Mouse (Mus musculus) forebrain, embryonic 15.5 days (tissue): Measurements from ENCODE around the gene Ttc13. TPM values are rescaled to one million over a fixed set of nuclear protein-coding genes. Genes with fewer than 3 reads are reported as not detected.

Source experiments
- polyA plus RNA-seq: library from polyadenylated mRNA; unstranded; fragments of >200 nt; fragmentation: Nextera tagmentation; extraction: Ambion mirVana; gene quantifications from 2 replicates; pipeline ENCODE4 v1.2.1, GENCODE M21; 2015

Gene Ttc13
- polyA plus RNA-seq, 1 experiment from 2014 or later = 56.7 TPM

Other genes starting within 250 kb of the Ttc13 start
- gene Cog2, start 201.2 kb downstream of the Ttc13 start, polyA plus RNA-seq = 38.1 and 40.0 TPM in 2 replicates
- 0.19 and 0.23 TPM in 2 replicates for gene Agt, start 152.3 kb downstream of the Ttc13 start, polyA plus RNA-seq
- gene Capn9, start 145.9 kb downstream of the Ttc13 start, polyA plus RNA-seq = 0.08 and 0.11 TPM in 2 replicates
- gene 2310022B05Rik, start 58.6 kb downstream of the Ttc13 start, polyA plus RNA-seq = 27.6 and 28.5 TPM in 2 replicates
- gene Arv1, start 156 bp upstream of the Ttc13 start, polyA plus RNA-seq = 32.0 and 32.1 TPM in 2 replicates
- 0.18 and 0.46 TPM in 2 replicates for gene Fam89a, start 29.8 kb upstream of the Ttc13 start, polyA plus RNA-seq
- 23.9 and 26.0 TPM in 2 replicates for gene Trim67, start 71.1 kb upstream of the Ttc13 start, polyA plus RNA-seq
- gene Gnpat, start 141.1 kb upstream of the Ttc13 start, polyA plus RNA-seq = 89.5 and 93.0 TPM in 2 replicates
- 34.0 and 40.5 TPM in 2 replicates for gene 2810004N23Rik, start 141.1 kb upstream of the Ttc13 start, polyA plus RNA-seq
- gene Exoc8, start 175.7 kb upstream of the Ttc13 start, polyA plus RNA-seq = 14.4 and 15.5 TPM in 2 replicates
- 11.9 and 12.0 TPM in 2 replicates for gene Sprtn, start 175.9 kb upstream of the Ttc13 start, polyA plus RNA-seq
- 20.0 and 20.9 TPM in 2 replicates for gene Egln1, start 227.3 kb upstream of the Ttc13 start, polyA plus RNA-seq